Mouse (Mus musculus): ENCODE measurements around the gene Manba.
A peak's percentile ranks its signal among the peaks of the same experiment; 100 is the strongest.
"Not testable (repeated sequence)": the region's sequence is repeated elsewhere in the genome, so short reads cannot be mapped to it uniquely, and the experiment has no call there.

Gene Manba

GRCm38 (mm10) chr3:135486351-135486750 is 940 bp downstream of the Manba start:
- DNase-seq (ENCODE audit: low spot score) = no peak

- DNase-seq (ENCODE audit: low spot score) = no peak
Measured at GRCm38 (mm10) chr3:135487803-135488202, 2.4 kb downstream of the Manba start.

GRCm38 (mm10) chr3:135489865-135490520 is 4.6 kb downstream of the Manba start:
- DNase-seq (ENCODE audit: low spot score) = no peak

- no peak for DNase-seq (ENCODE audit: low spot score)
Measured at GRCm38 (mm10) chr3:135491102-135491501, 5.7 kb downstream of the Manba start.

GRCm38 (mm10) chr3:135493320-135493719 is 7.9 kb downstream of the Manba start:
- DNase-seq (ENCODE audit: low spot score) = not testable (repeated sequence)

GRCm38 (mm10) chr3:135497956-135498355 is 12.5 kb downstream of the Manba start:
- not testable (repeated sequence) for DNase-seq (ENCODE audit: low spot score)

- DNase-seq (ENCODE audit: low spot score) = no peak
Measured at GRCm38 (mm10) chr3:135498891-135499290, 13.5 kb downstream of the Manba start.

- no peak for DNase-seq (ENCODE audit: low spot score)
Measured at GRCm38 (mm10) chr3:135503160-135503559, 17.7 kb downstream of the Manba start.

- DNase-seq (ENCODE audit: low spot score) = peak; percentile 58
Measured at GRCm38 (mm10) chr3:135505369-135505909, 20.0 kb downstream of the Manba start.

GRCm38 (mm10) chr3:135505916-135506482 is 20.6 kb downstream of the Manba start:
- no peak for DNase-seq (ENCODE audit: low spot score)

- no peak for DNase-seq (ENCODE audit: low spot score)
Measured at GRCm38 (mm10) chr3:135507506-135507905, 22.1 kb downstream of the Manba start.

- DNase-seq (ENCODE audit: low spot score) = no peak
Measured at GRCm38 (mm10) chr3:135508191-135508590, 22.8 kb downstream of the Manba start.

GRCm38 (mm10) chr3:135510372-135510771 is 25.0 kb downstream of the Manba start:
- no peak for DNase-seq (ENCODE audit: low spot score)

- no peak for DNase-seq (ENCODE audit: low spot score)
Measured at GRCm38 (mm10) chr3:135511683-135512082, 26.3 kb downstream of the Manba start.

GRCm38 (mm10) chr3:135513270-135513669 is 27.9 kb downstream of the Manba start:
- no peak for DNase-seq (ENCODE audit: low spot score)

GRCm38 (mm10) chr3:135513800-135514425 is 28.5 kb downstream of the Manba start:
- DNase-seq (ENCODE audit: low spot score) = no peak

GRCm38 (mm10) chr3:135515246-135515645 is 29.8 kb downstream of the Manba start:
- no peak for DNase-seq (ENCODE audit: low spot score)

- peak; percentile 43 for DNase-seq (ENCODE audit: low spot score)
Measured at GRCm38 (mm10) chr3:135516891-135517290, 31.5 kb downstream of the Manba start.

- no peak for DNase-seq (ENCODE audit: low spot score)
Measured at GRCm38 (mm10) chr3:135518882-135519281, 33.5 kb downstream of the Manba start.

GRCm38 (mm10) chr3:135519584-135519983 is 34.2 kb downstream of the Manba start:
- DNase-seq (ENCODE audit: low spot score) = no peak

- DNase-seq (ENCODE audit: low spot score) = no peak
Measured at GRCm38 (mm10) chr3:135521963-135522362, 36.6 kb downstream of the Manba start.

GRCm38 (mm10) chr3:135522618-135523355 is 37.4 kb downstream of the Manba start:
- no peak for DNase-seq (ENCODE audit: low spot score)

Data from retina, embryonic 14.5 days (tissue).